Mouse (Mus musculus): ENCODE measurements at regions not wholly inside any gene's neighbourhood (a gene's known extent, or its start where the extent isn't known, plus 50 kb on each side); places are given as distances from the start of the nearest gene placed in this dataset.
"Not testable (repeated sequence)": the region's sequence is repeated elsewhere in the genome, so short reads cannot be mapped to it uniquely, and the experiment has no call there.

DNA sequence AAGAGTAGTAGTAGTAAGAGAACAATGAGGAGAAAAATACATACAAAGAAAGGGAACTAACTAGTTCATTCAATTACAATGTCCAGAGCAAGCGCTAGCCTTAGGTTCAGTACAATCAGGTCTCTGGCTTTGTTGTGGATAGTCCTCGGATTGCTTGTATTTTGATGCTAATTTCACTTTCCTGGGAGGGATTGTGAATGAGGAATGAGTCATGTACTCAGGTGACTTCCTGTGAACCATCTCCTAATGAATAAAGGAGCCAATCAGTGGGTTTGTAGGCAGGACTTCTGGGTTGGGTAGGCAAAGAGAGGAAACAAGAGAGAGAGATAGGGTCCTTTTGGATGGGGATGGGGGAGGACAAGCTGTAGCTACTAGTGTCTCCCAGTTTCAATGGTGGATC lies 253.8 kb downstream of the 1810013L24Rik start:
- no peak overlapping the region for H3K9ac ChIP-seq
- H3K4me1 ChIP-seq = no peaks in the 10 kb centered on the region
- no peak overlapping the region for H3K27ac ChIP-seq (replicated peaks)
- no peaks in the 10 kb centered on the region for H3K36me3 ChIP-seq
- H3K4me2 ChIP-seq = no peak overlapping the region
- WGBS = 79% methylated on average over 2 of the region's 2 CpGs
- no peaks in the 10 kb centered on the region for H3K27me3 ChIP-seq (replicated peaks)
- ATAC-seq (ENCODE audit: extremely low read depth, insufficient number of reproducible peaks, low FRiP score, low TSS enrichment) = no peak
- H3K4me3 ChIP-seq = no peak overlapping the region
- H3K9me3 ChIP-seq = no peaks in the 10 kb centered on the region

DNA sequence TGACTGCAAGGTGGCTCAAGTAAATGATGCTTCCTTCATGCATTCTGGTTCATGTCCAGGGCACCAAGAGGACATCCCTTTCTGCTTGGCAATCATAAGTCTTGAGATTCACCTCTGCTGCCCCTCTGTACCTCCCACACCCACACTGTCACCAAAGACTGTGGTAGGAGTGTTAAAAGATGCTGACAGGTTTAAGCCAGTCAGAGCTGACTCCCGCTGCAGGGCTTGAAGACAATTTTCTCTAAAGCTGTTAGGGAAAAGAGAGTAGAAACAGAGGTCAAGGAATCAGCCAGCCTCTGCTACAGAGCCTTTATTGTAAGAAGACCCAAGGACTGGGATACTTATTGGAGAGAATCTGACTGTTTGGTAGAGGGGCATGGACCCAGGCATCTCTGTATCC lies 254.7 kb downstream of the 1810013L24Rik start:
- H3K9ac ChIP-seq = no peak overlapping the region
- no peak for ATAC-seq (ENCODE audit: extremely low read depth, insufficient number of reproducible peaks, low FRiP score, low TSS enrichment)
- H3K27ac ChIP-seq (replicated peaks) = no peak overlapping the region
- H3K27me3 ChIP-seq (replicated peaks) = no peaks in the 10 kb centered on the region
- WGBS = 50% methylated on average over 1 of the region's 1 CpGs
- H3K4me3 ChIP-seq = no peak overlapping the region
- H3K4me2 ChIP-seq = no peak overlapping the region
- no peaks in the 10 kb centered on the region for H3K9me3 ChIP-seq
- no peaks in the 10 kb centered on the region for H3K36me3 ChIP-seq
- no peaks in the 10 kb centered on the region for H3K4me1 ChIP-seq

DNA sequence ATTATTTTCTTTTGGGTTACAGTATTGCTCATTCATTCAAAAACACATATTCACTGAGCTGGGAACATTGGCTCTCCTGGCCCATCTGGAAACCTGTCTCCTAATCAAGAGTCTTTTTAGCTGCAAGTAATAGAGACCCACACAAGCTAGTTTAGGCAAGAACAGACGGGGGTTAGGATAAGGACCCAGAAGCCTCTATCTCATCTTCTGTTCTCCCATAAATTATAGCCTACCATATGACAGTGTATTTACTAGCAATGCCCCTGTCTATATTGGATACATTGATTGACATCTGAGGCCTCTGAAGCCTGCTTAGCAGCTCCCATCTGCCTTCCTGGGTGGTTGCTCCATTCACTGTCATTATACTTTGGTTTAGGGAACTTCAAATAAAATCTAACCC lies 255.2 kb downstream of the 1810013L24Rik start:
- Histone ChIP-seq H3K27me3 (replicated peaks) (no peaks in the 10 kb centered on the region), H3K4me3 (no peak overlapping the region), H3K4me1 (no peaks in the 10 kb centered on the region), H3K27ac (replicated peaks) (no peak overlapping the region), H3K9me3 (no peaks in the 10 kb centered on the region), H3K36me3 (no peaks in the 10 kb centered on the region), H3K9ac (no peak overlapping the region), H3K4me2 (no peak overlapping the region)
- WGBS = 40% methylated on average over 1 of the region's 1 CpGs
- no peak for ATAC-seq (ENCODE audit: extremely low read depth, insufficient number of reproducible peaks, low FRiP score, low TSS enrichment)

DNA sequence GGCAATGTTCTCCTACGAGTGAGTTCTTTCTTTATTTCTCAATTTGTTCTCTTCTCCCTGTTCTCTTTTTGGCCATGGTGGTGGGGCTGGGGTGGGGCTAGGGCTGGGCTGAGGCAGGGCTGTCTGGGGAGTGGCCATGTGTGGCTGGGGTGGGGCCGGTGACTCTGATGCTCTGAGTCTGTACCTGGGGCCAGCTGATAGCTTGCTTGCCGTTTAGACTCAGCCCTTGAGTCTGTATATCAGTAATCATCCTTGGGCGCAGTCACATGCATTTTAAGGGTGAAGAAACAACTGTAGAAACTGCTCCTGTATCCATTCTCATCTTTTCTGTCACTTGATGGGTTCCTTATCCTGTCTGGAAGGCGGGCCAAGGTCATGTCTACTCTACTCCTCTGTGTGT lies 256.1 kb downstream of the 1810013L24Rik start:
- no peak overlapping the region for H3K4me2 ChIP-seq

DNA sequence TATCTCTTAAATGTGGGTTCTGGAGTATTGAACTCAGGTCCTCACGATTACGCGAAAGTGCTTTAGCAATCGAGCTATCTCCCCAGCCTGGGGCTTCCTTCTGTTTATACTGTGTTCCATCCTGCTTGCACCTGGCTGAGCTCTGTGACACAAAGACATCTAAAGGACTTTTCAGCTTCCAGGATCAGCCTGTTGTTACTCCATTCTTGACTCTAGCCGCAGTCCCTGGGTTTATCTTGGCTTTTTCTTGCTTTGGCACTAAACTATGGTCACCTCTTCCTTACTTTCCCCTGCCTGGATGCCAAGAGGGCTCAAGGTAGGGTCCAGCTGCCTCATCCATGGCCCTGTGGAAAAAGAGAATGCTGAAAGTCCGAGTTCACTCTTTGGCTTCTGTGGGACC lies 261.9 kb downstream of the 1810013L24Rik start:
- H3K36me3 ChIP-seq = no peaks in the 10 kb centered on the region
- 74% methylated on average over 6 of the region's 6 CpGs for WGBS
- no peak overlapping the region for H3K9ac ChIP-seq
- ATAC-seq (ENCODE audit: extremely low read depth, insufficient number of reproducible peaks, low FRiP score, low TSS enrichment) = no peak
- H3K27me3 ChIP-seq (replicated peaks) = no peaks in the 10 kb centered on the region
- no peaks in the 10 kb centered on the region for H3K4me1 ChIP-seq
- H3K4me3 ChIP-seq = no peak overlapping the region
- H3K27ac ChIP-seq (replicated peaks) = peak overlapping the region; percentile 3; the same call in 1 of the 2 replicates
- no peaks in the 10 kb centered on the region for H3K9me3 ChIP-seq
- no peak overlapping the region for H3K4me2 ChIP-seq

More for the DNA sequence above, 256.1 kb downstream of the 1810013L24Rik start:
- Histone ChIP-seq H3K9ac (no peak overlapping the region), H3K27ac (replicated peaks) (no peak overlapping the region), H3K4me3 (no peak overlapping the region), H3K4me1 (no peaks in the 10 kb centered on the region), H3K9me3 (no peaks in the 10 kb centered on the region), H3K36me3 (no peaks in the 10 kb centered on the region), H3K27me3 (replicated peaks) (no peaks in the 10 kb centered on the region)
- 70% methylated on average over 5 of the region's 5 CpGs for WGBS
- peak; percentile 78; the same call in 1 of the 2 replicates for ATAC-seq (ENCODE audit: extremely low read depth, insufficient number of reproducible peaks, low FRiP score, low TSS enrichment)

DNA sequence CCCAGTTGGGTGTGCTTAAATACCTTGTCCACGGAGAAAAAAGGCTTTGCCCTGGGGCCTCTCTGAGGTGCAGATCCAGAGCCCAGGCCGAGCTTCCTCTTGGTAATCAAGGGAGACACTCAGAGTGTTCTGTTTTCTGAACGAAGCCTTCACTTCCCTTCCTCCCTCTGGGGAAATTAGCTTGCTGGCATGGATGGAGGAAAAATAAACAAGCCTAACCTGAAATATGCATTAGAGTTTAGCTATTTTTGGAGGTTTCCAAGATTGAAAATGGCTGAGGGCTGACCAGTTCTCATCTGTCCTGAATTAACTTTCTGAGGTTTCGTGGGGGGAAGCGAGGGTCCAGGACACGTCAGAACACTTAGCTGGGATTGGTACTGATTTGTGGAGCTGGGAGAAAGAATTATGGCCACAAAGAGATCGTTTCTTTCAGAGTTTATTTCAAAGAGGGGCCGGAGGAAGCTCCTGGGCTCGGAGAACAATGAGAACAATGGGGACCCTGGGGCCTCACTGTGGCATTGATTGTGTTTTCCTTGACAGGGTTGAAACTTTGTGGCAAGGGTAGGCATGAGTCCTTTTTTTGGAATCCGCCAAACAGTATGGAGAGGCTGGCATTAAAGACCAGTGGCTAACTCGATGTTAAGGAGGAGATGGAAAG lies 262.4 kb downstream of the 1810013L24Rik start:
- H3K4me3 ChIP-seq = no peak overlapping the region
- no peaks in the 10 kb centered on the region for H3K36me3 ChIP-seq
- no peak overlapping the region for H3K4me2 ChIP-seq
- no peak overlapping the region for H3K9ac ChIP-seq
- no peaks in the 10 kb centered on the region for H3K9me3 ChIP-seq
- no peaks in the 10 kb centered on the region for H3K4me1 ChIP-seq
- WGBS = 53% methylated on average over 11 of the region's 11 CpGs
- H3K27me3 ChIP-seq (replicated peaks) = no peaks in the 10 kb centered on the region
- H3K27ac ChIP-seq (replicated peaks) = peak overlapping the region; percentile 25
- no peak for ATAC-seq (ENCODE audit: extremely low read depth, insufficient number of reproducible peaks, low FRiP score, low TSS enrichment)

DNA sequence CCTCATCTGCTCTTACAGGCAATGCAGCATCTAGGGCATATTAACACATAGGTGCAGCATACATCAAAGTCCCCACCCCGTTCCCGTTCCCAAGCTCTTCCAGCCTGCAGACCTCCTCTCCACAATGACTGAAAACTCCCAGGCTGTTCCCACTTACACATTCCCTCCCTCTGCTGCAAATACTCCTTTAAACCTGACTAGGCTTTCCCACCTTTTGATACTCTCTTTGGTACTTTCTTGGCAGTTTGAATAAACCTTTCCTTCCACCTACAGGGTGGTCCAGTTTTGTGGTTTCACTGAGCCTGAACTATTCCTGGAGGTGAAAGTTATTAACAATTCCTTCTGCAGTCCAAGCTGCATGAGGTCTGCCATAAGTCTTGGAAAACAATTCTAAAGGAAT lies 263.7 kb downstream of the 1810013L24Rik start:
- H3K27me3 ChIP-seq (replicated peaks) = no peaks in the 10 kb centered on the region
- H3K4me3 ChIP-seq = no peak overlapping the region
- no peaks in the 10 kb centered on the region for H3K9me3 ChIP-seq
- no peak overlapping the region for H3K4me2 ChIP-seq
- 31% methylated on average over 2 of the region's 2 CpGs for WGBS
- no peak for ATAC-seq (ENCODE audit: extremely low read depth, insufficient number of reproducible peaks, low FRiP score, low TSS enrichment)
- H3K27ac ChIP-seq (replicated peaks) = no peak overlapping the region
- no peaks in the 10 kb centered on the region for H3K4me1 ChIP-seq
- H3K36me3 ChIP-seq = no peaks in the 10 kb centered on the region
- no peak overlapping the region for H3K9ac ChIP-seq

DNA sequence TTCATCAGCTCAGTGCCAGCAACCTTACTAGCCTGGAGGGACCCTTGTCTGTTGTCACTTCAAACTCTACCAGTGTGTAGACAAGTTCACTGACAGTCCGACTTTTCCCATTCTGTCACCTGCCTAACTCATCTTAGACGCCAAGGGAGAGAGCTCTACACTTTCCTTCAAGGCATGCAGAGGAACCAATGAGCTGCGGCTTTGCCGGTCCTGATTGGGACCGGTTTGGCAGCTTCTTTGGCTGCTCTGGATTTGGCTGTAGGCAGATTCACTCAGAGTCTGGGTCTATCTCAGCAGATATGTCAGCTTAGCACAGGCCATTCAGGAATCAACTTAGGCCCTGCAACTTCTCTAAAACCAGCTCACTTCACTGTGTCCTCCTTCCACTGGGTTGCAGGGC lies 264.3 kb downstream of the 1810013L24Rik start:
- Histone ChIP-seq H3K27me3 (replicated peaks) (no peaks in the 10 kb centered on the region), H3K9me3 (no peaks in the 10 kb centered on the region), H3K27ac (replicated peaks) (no peak overlapping the region), H3K9ac (no peak overlapping the region), H3K4me3 (no peak overlapping the region), H3K4me1 (no peaks in the 10 kb centered on the region), H3K36me3 (no peaks in the 10 kb centered on the region), H3K4me2 (no peak overlapping the region)
- ATAC-seq (ENCODE audit: extremely low read depth, insufficient number of reproducible peaks, low FRiP score, low TSS enrichment) = no peak
- WGBS = 56% methylated on average over 5 of the region's 5 CpGs

DNA sequence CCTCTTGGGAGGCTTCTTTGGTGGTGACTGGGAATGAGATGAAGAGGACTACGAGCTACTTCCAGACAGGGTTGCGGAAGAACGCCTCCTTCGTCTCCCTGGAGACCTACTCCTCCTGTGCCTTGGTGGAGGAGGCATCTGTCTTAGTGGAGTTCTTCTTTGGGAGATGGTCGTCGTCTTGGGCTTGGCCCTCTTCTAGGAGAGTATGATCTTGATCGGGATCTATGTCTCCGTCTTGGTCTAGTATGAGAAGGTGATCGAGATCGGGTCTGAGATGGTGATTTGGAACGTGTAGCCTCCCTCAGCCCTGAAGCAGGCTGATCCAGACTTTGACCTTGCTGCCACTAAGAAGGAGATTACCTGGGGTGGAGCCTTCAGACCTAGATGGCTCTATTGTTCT lies 276.3 kb downstream of the 1810013L24Rik start:
- Histone ChIP-seq H3K4me1 (no peaks in the 10 kb centered on the region), H3K9me3 (peaks cover 13% of the 10 kb centered on the region), H3K27me3 (replicated peaks) (no peaks in the 10 kb centered on the region), H3K4me2 (no peak overlapping the region), H3K9ac (no peak overlapping the region), H3K27ac (replicated peaks) (no peak overlapping the region), H3K4me3 (no peak overlapping the region), H3K36me3 (no peaks in the 10 kb centered on the region)
- 86% methylated on average over 11 of the region's 11 CpGs for WGBS
- no peak for ATAC-seq (ENCODE audit: extremely low read depth, insufficient number of reproducible peaks, low FRiP score, low TSS enrichment)

DNA sequence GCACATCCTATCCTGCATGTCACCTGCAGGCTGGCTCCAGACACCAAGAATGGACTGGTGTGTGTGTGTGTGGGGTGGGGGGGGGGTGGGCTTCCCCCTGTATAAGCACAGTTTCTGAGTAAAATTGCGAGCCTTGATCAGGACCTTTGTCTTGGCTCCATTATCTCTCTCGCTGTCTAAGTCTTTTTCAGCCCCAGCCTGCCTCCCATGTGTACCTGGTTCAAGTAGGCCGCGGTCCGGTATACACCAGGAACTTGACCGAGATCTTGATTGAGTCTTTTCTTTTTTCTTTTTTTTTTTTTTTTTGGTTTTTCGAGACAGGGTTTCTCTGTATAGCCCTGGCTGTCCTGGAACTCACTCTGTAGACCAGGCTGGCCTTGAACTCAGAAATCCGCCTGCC lies 276.8 kb downstream of the 1810013L24Rik start:
- WGBS = 80% methylated on average over 8 of the region's 8 CpGs

DNA sequence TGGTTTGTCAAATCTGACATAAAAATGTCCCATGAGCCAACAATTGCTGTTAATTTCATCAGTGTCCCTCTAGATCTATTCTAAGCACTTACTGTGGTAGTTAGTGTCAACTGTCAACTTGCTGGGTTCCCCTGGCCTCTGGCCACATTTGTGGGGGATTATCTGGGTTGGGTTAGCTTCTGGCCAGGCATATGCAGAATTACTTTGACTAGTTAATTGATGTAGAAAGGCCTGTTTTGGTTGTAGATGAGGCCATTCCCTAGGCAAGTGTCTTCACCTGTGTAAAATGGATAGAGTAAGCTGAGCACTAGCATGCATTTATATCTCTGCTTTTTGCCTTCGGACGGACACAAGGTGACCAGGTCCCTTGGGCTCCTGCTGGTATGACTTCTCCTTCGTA lies 283.9 kb downstream of the 1810013L24Rik start:
- H3K4me2 ChIP-seq = no peak overlapping the region
- H3K4me1 ChIP-seq = no peaks in the 10 kb centered on the region
- no peak overlapping the region for H3K27ac ChIP-seq (replicated peaks)
- peaks cover 3% of the 10 kb centered on the region for H3K9me3 ChIP-seq
- 81% methylated on average over 3 of the region's 3 CpGs for WGBS
- no peaks in the 10 kb centered on the region for H3K27me3 ChIP-seq (replicated peaks)
- H3K4me3 ChIP-seq = no peak overlapping the region
- no peaks in the 10 kb centered on the region for H3K36me3 ChIP-seq
- no peak for ATAC-seq (ENCODE audit: extremely low read depth, insufficient number of reproducible peaks, low FRiP score, low TSS enrichment)
- no peak overlapping the region for H3K9ac ChIP-seq

More for the DNA sequence above, 276.8 kb downstream of the 1810013L24Rik start:
- not testable (repeated sequence) for H3K36me3 ChIP-seq; H3K27ac ChIP-seq (replicated peaks); H3K4me2 ChIP-seq; H3K4me1 ChIP-seq; ATAC-seq (ENCODE audit: extremely low read depth, insufficient number of reproducible peaks, low FRiP score, low TSS enrichment); H3K27me3 ChIP-seq (replicated peaks); H3K9ac ChIP-seq; H3K4me3 ChIP-seq
- H3K9me3 ChIP-seq = peaks cover 13% of the 10 kb centered on the region

DNA sequence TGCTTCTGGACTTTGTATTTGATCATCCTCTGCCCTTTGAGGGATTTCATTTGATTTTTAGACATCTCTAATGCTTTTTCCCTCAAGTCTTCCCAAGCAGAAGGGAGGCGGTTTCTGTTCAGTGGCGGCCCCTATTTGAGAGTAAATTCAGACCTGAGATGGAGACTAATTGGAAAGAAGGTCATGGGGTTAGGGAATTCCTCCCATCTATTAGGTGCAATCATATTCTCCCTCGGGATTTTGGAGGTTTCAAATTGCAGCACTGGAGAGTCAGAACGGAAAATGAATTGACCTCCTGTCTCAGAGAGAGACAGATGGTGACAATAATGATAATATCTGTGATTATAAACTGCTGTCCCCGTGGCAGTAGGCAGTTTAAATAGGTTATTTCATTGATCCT lies 285.6 kb downstream of the 1810013L24Rik start:
- Histone ChIP-seq H3K36me3 (no peaks in the 10 kb centered on the region), H3K9me3 (no peaks in the 10 kb centered on the region), H3K4me2 (no peak overlapping the region), H3K4me3 (no peak overlapping the region), H3K27ac (replicated peaks) (no peak overlapping the region), H3K9ac (no peak overlapping the region), H3K4me1 (no peaks in the 10 kb centered on the region), H3K27me3 (replicated peaks) (no peaks in the 10 kb centered on the region)
- WGBS = 54% methylated on average over 5 of the region's 5 CpGs
- ATAC-seq (ENCODE audit: extremely low read depth, insufficient number of reproducible peaks, low FRiP score, low TSS enrichment) = no peak

Measured in heart, embryonic 13.5 days (tissue).